In the genomic region with DNA sequence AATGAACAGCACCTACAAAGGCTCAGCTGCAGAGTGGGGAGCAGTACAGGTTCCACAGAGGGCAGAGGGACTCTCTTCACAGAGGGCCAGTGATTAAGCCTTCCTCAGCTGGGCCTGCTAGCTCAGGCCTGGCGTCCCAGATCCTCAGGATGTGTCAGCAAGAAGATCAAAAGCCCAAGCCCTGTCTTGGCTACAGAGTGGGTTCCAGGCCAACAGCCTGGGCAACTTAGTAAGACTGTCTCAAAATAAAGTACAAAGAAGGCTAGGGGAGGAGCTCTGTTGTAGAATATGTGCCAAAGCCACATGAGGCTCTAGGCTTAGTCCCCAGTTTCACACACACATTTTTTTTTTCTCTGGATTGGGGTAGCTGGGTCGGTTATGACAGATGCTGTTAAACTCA, we compare ENCODE assay signal across 23 mouse cellular contexts. TPM values are rescaled to one million over a fixed set of nuclear protein-coding genes. Genes with fewer than 3 reads are reported as not detected.
DNase-seq lines count a peak whose midpoint lies in the region; ATAC-seq and TF ChIP-seq lines count a peak whose summit lies in the region.
"Had no signal": no experiment of that assay in that cellular context is flagged by ENCODE, and none has a peak within 500 bp of the region (broad histone marks: within the 10 kb centered on the region; RNA-seq: fewer than 3 reads in every experiment).

No protein-coding gene starts in this region.

- peak; percentile 21 for DNase-seq in adrenal gland, adult 2 months
- DNase-seq in adrenal gland, adult 18-20 months (ENCODE audit: low spot score in 2 of 2), result no peak
- DNase-seq in layer of hippocampus, adult 2 months (ENCODE audit: low spot score in 2 of 2), result no peak
- no peak for DNase-seq in layer of hippocampus, postnatal 36 days
- peak; percentile 17 for DNase-seq in thymus, postnatal 0 days (ENCODE audit: low spot score)
- DNase-seq in thymus, postnatal 4 days, result no peak
- no peak for DNase-seq in cerebellum, adult 11 months
- DNase-seq in forebrain, postnatal 0 days, result no peak
- DNase-seq: adrenal gland, postnatal 14 days; cerebellum, adult 18-20 months; cerebellum, postnatal 25 days; embryo, embryonic 11 days; heart, postnatal 14 days; kidney, postnatal 36 days; lung, embryonic 14.5 days; midbrain, embryonic 14.5 days had no signal

- no peak for TF ChIP-seq CTCF in layer of hippocampus, adult 2 months (conservative IDR thresholded peaks at IDR 0.05)
- TF ChIP-seq CTCF in forebrain, postnatal 0 days (IDR thresholded peaks at IDR 0.05; ENCODE audit: low read depth), result no peak

- peak overlapping the region; percentile 11 for H3K27ac ChIP-seq in layer of hippocampus, adult 2 months
- H3K27ac ChIP-seq in forebrain, postnatal 0 days (ENCODE audit: low read depth, low read length), result no peak overlapping the region
- H3K27ac ChIP-seq: hindbrain, embryonic 14.5 days; intestine, embryonic 15.5 days; limb, embryonic 12.5 days; liver, embryonic 12.5 days had no signal

- H3K4me2 ChIP-seq in forebrain, postnatal 0 days (ENCODE audit: low read depth), result no peak overlapping the region
- H3K4me2 ChIP-seq: heart, embryonic 12.5 days; hindbrain, embryonic 14.5 days; intestine, embryonic 15.5 days; limb, embryonic 12.5 days; liver, embryonic 12.5 days; lung, embryonic 14.5 days had no signal

- 81% methylated on average over 2 of the region's 2 CpGs for WGBS in forebrain, postnatal 0 days

- ATAC-seq in forebrain, postnatal 0 days, result no peak
- ATAC-seq: intestine, embryonic 15.5 days; liver, embryonic 12.5 days had no signal

- peaks cover 76% of the 10 kb centered on the region for H3K36me3 ChIP-seq in forebrain, postnatal 0 days (ENCODE audit: insufficient read depth)

- H3K9ac ChIP-seq in forebrain, postnatal 0 days, result no peak overlapping the region
- H3K9ac ChIP-seq: heart, embryonic 12.5 days; hindbrain, embryonic 14.5 days; intestine, embryonic 15.5 days; limb, embryonic 12.5 days; liver, embryonic 12.5 days; lung, embryonic 14.5 days had no signal

- no peak overlapping the region for H3K4me3 ChIP-seq in layer of hippocampus, adult 2 months
- no peak overlapping the region for H3K4me3 ChIP-seq in forebrain, postnatal 0 days (ENCODE audit: low read depth, low read length)
- H3K4me3 ChIP-seq: heart, embryonic 12.5 days; intestine, embryonic 15.5 days; limb, embryonic 12.5 days; liver, embryonic 12.5 days; myocyte had no signal

- H3K27me3 ChIP-seq in forebrain, postnatal 0 days (ENCODE audit: insufficient read depth, low read length), result no peaks in the 10 kb centered on the region
- H3K27me3 ChIP-seq: heart, embryonic 12.5 days; intestine, embryonic 15.5 days; limb, embryonic 12.5 days; liver, embryonic 12.5 days had no signal

- no peaks in the 10 kb centered on the region for H3K4me1 ChIP-seq in forebrain, postnatal 0 days (ENCODE audit: insufficient read depth)
- H3K4me1 ChIP-seq: intestine, embryonic 15.5 days; liver, embryonic 12.5 days had no signal

- H3K9me3 ChIP-seq in forebrain, postnatal 0 days (ENCODE audit: low read length), result no peaks in the 10 kb centered on the region
- H3K9me3 ChIP-seq: G1E; heart, embryonic 12.5 days; intestine, embryonic 15.5 days; limb, embryonic 12.5 days; liver, embryonic 12.5 days had no signal

RNA-seq across cellular contexts. Expression of a gene that starts 29.8 kb away (rescaled TPM):
- 10 to 100 TPM; 44.0 to 44.4 TPM for total RNA-seq in adrenal gland, adult 2 months (2021)
- 15.9 and 22.6 TPM in 2 replicates for polyA plus RNA-seq in adrenal gland, adult 2 months (2012; rRNA removed)
- total RNA-seq in adrenal gland, adult 18-20 months (2021), result 10 to 100 TPM; 47.4 to 52.2 TPM
- total RNA-seq in layer of hippocampus, adult 2 months (2021), result 100 to 1,000 TPM in 1 of 2 experiments, 10 to 100 TPM in 1; 98.8 to 105 TPM
- total RNA-seq in layer of hippocampus, postnatal 36 days (2021), result 100 to 1,000 TPM in 1 of 2 experiments, 10 to 100 TPM in 1; 97.8 to 103 TPM
- polyA plus RNA-seq in thymus, postnatal 0 days (2015; fragmentation: Nextera tagmentation; extraction: Ambion mirVana), result 38.5 and 50.7 TPM in 2 replicates
- 43.5 and 52.3 TPM in 2 replicates for total RNA-seq in forebrain, postnatal 0 days (2014; rRNA removed)
- polyA plus RNA-seq in forebrain, postnatal 0 days (2015; fragmentation: Nextera tagmentation; extraction: Ambion mirVana), result 47.6 and 65.8 TPM in 2 replicates

RNA-seq across cellular contexts. Expression of a gene that starts 32.1 kb away (rescaled TPM):
- total RNA-seq in adrenal gland, adult 2 months (2021), result 10 to 100 TPM; 17.1 to 24.2 TPM
- polyA plus RNA-seq in adrenal gland, adult 2 months (2012; rRNA removed), result 89.2 and 99.6 TPM in 2 replicates
- total RNA-seq in adrenal gland, adult 18-20 months (2021), result 10 to 100 TPM; 20.2 to 25.8 TPM
- total RNA-seq in layer of hippocampus, adult 2 months (2021), result 10 to 100 TPM; 61.8 to 63.1 TPM
- 10 to 100 TPM; 65.8 to 66.8 TPM for total RNA-seq in layer of hippocampus, postnatal 36 days (2021)
- polyA plus RNA-seq in thymus, postnatal 0 days (2015; fragmentation: Nextera tagmentation; extraction: Ambion mirVana), result 27.0 and 35.2 TPM in 2 replicates
- total RNA-seq in forebrain, postnatal 0 days (2014; rRNA removed), result 23.9 and 24.6 TPM in 2 replicates
- polyA plus RNA-seq in forebrain, postnatal 0 days (2015; fragmentation: Nextera tagmentation; extraction: Ambion mirVana), result 16.1 and 16.2 TPM in 2 replicates

Comparison
In these comparisons a context has a peak if more than half of its experiments do, and no peak if none do; other contexts are left out.
1. DNase-seq: peak in adrenal gland, adult 2 months (single experiment) and thymus, postnatal 0 days (single experiment); none in adrenal gland, adult 18-20 months (0 of 2), layer of hippocampus, adult 2 months (0 of 2), layer of hippocampus, postnatal 36 days (0 of 2), thymus, postnatal 4 days (single experiment), cerebellum, adult 11 months (single experiment) and forebrain, postnatal 0 days (single experiment).